26 mouse cellular contexts compared by ENCODE assay signal in the genomic region with DNA sequence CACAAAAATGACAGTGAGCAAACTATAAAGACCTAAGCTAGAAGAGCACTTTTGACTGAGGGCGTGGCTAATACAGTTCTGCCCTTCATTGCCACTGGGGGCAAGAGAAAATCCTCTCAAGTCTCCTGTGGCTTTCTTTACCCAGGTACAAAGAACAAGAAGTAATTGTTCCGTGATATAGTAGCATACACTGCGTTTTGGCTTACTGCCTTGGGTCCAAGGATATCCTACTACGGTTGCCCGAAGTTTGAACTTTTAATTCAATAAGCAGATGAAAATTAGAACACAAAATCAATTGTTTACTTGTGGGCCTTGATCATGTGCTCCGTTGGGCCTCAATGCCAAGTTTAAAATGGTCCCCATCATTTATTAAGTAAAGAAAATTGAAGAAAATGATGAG. TPM values are rescaled to one million over a fixed set of nuclear protein-coding genes. Genes with fewer than 3 reads are reported as not detected.
A peak's percentile ranks its signal among the peaks of the same experiment; 100 is the strongest.
DNase-seq lines count a peak whose midpoint lies in the region; ATAC-seq and TF ChIP-seq lines count a peak whose summit lies in the region.
"Had no signal": no experiment of that assay in that cellular context is flagged by ENCODE, and none has a peak within 500 bp of the region (broad histone marks: within the 10 kb centered on the region; RNA-seq: fewer than 3 reads in every experiment).

No protein-coding gene starts in this region.

- H3K9ac ChIP-seq in liver, postnatal 0 days (replicated peaks), result no peak overlapping the region
- H3K9ac ChIP-seq in liver, embryonic 11.5 days (ENCODE audit: low read depth, low read length), result no peak overlapping the region
- H3K9ac ChIP-seq: embryonic facial prominence, embryonic 13.5 days; embryonic facial prominence, embryonic 15.5 days; forebrain, embryonic 12.5 days had no signal

- H3K27ac ChIP-seq in heart, embryonic 10.5 days, result no peak overlapping the region
- 0 out of 2 replicates have a peak overlapping the region, but pooled peaks have one; percentile 55 for H3K27ac ChIP-seq in liver, postnatal 0 days (ENCODE audit: low read depth)
- no peak overlapping the region for H3K27ac ChIP-seq in liver, embryonic 11.5 days (ENCODE audit: low read depth, low read length)
- H3K27ac ChIP-seq in brown adipose tissue, adult 24 weeks (replicated peaks; ENCODE audit: low read depth, low read length), result peak overlapping the region; percentile 74
- H3K27ac ChIP-seq: embryonic facial prominence, embryonic 13.5 days; embryonic facial prominence, embryonic 15.5 days; forebrain, embryonic 10.5 days; forebrain, embryonic 12.5 days had no signal

- no peak for ATAC-seq in liver, postnatal 0 days
- ATAC-seq in liver, embryonic 11.5 days (replicated peaks; ENCODE audit: low FRiP score), result no peak
- ATAC-seq: activated CD4-positive, CD25-positive, alpha-beta regulatory T cell, adult 4 months; forebrain, embryonic 14.5 days; forebrain, embryonic 16.5 days had no signal

- no peak overlapping the region for H3K4me3 ChIP-seq in heart, embryonic 10.5 days
- H3K4me3 ChIP-seq in liver, postnatal 0 days (ENCODE audit: low read depth, low read length), result no peak overlapping the region
- no peak overlapping the region for H3K4me3 ChIP-seq in liver, embryonic 11.5 days (ENCODE audit: low read depth, low read length)
- H3K4me3 ChIP-seq in brown adipose tissue, adult 24 weeks (ENCODE audit: insufficient read depth, low read depth, low read length), result peak overlapping the region; percentile 14; the same call in 1 of the 2 replicates
- H3K4me3 ChIP-seq: embryonic facial prominence, embryonic 13.5 days; embryonic facial prominence, embryonic 15.5 days; erythroblast, embryonic 14.5 days; forebrain, embryonic 10.5 days; forebrain, embryonic 12.5 days had no signal

- DNase-seq in heart, adult 11 months, result peak; percentile 90
- DNase-seq in heart, embryonic 10.5 days (ENCODE audit: low spot score), result no peak
- peak; percentile 52 for DNase-seq in heart, adult 8-10 months (ENCODE audit: low spot score)
- DNase-seq in heart, postnatal 10 days, result no peak
- no peak for DNase-seq in liver, postnatal 0 days
- no peak for DNase-seq in liver, embryonic 11.5 days (ENCODE audit: low spot score)
- DNase-seq in kidney, adult 9 months, result no peak
- DNase-seq: adrenal gland, adult 8-10 months; adrenal gland, postnatal 14 days; adrenal gland, postnatal 36 days; cerebellum, adult 11 months; cerebellum, adult 18-20 months; cerebellum, adult 8-10 months; cerebellum, adult 9-11 months; cerebellum, postnatal 14 days; cerebellum, postnatal 36 days; embryo, embryonic 11 days had no signal

- intact Hi-C loops in heart, postnatal 10 days (cut with DNase I), result no loop called here

- no peak for TF ChIP-seq EP300 in liver, postnatal 0 days (IDR thresholded peaks at IDR 0.05; ENCODE audit: low read depth)

- H3K9me3 ChIP-seq in heart, embryonic 10.5 days, result no peaks in the 10 kb centered on the region
- H3K9me3 ChIP-seq in liver, postnatal 0 days (ENCODE audit: low read length), result no peaks in the 10 kb centered on the region
- H3K9me3 ChIP-seq in liver, embryonic 11.5 days (ENCODE audit: control insufficient read depth, low read length), result no peaks in the 10 kb centered on the region
- H3K9me3 ChIP-seq: embryonic facial prominence, embryonic 13.5 days; embryonic facial prominence, embryonic 15.5 days; forebrain, embryonic 10.5 days; forebrain, embryonic 12.5 days had no signal

- H3K4me1 ChIP-seq in heart, embryonic 10.5 days, result 0 out of 2 replicates have a peak, but pooled peaks cover 2% of the 10 kb centered on the region
- peaks cover 13% of the 10 kb centered on the region for H3K4me1 ChIP-seq in liver, postnatal 0 days (ENCODE audit: insufficient read depth)
- 0 out of 2 replicates have a peak, but pooled peaks cover 3% of the 10 kb centered on the region for H3K4me1 ChIP-seq in liver, embryonic 11.5 days (replicated peaks; ENCODE audit: control insufficient read depth, insufficient read depth, low read length)
- H3K4me1 ChIP-seq in brown adipose tissue, adult 24 weeks (ENCODE audit: control insufficient read depth, insufficient read depth, insufficient read length, low read length), result peaks cover 13% of the 10 kb centered on the region

- WGBS in heart, embryonic 10.5 days, result 91% methylated on average over 6 of the region's 6 CpGs
- 79% methylated on average over 6 of the region's 6 CpGs for WGBS in liver, postnatal 0 days (ENCODE audit: insufficient replicate concordance)
- WGBS in liver, embryonic 11.5 days, result 87% methylated on average over 6 of the region's 6 CpGs

- TF ChIP-seq CTCF in liver, postnatal 0 days (IDR thresholded peaks at IDR 0.05; ENCODE audit: low read depth), result no peak

- peak overlapping the region; percentile 33; the same call in 1 of the 2 replicates for H3K4me2 ChIP-seq in liver, postnatal 0 days (ENCODE audit: low read depth, low read length)
- no peak overlapping the region for H3K4me2 ChIP-seq in liver, embryonic 11.5 days
- H3K4me2 ChIP-seq: embryonic facial prominence, embryonic 13.5 days; embryonic facial prominence, embryonic 15.5 days; forebrain, embryonic 12.5 days had no signal

- no peaks in the 10 kb centered on the region; the same call in 1 of the 2 replicates for H3K36me3 ChIP-seq in heart, embryonic 10.5 days
- H3K36me3 ChIP-seq in liver, postnatal 0 days (replicated peaks; ENCODE audit: insufficient read depth, low read length), result peaks cover 6% of the 10 kb centered on the region; the same call in 1 of the 2 replicates
- H3K36me3 ChIP-seq in liver, embryonic 11.5 days (ENCODE audit: control insufficient read depth, insufficient read depth, low read length), result no peaks in the 10 kb centered on the region
- H3K36me3 ChIP-seq: embryonic facial prominence, embryonic 13.5 days; embryonic facial prominence, embryonic 15.5 days; forebrain, embryonic 12.5 days had no signal

- H3K27me3 ChIP-seq in heart, embryonic 10.5 days (ENCODE audit: insufficient read depth, poor library complexity, severe bottlenecking), result no peaks in the 10 kb centered on the region
- H3K27me3 ChIP-seq in liver, postnatal 0 days (ENCODE audit: insufficient read depth, low read length), result no peaks in the 10 kb centered on the region
- no peaks in the 10 kb centered on the region for H3K27me3 ChIP-seq in liver, embryonic 11.5 days (replicated peaks; ENCODE audit: control insufficient read depth, insufficient read depth, low read length)
- H3K27me3 ChIP-seq: embryonic facial prominence, embryonic 13.5 days; embryonic facial prominence, embryonic 15.5 days had no signal

RNA-seq across cellular contexts. Expression of a gene that starts 3.0 kb away (rescaled TPM):
- polyA plus RNA-seq in heart, embryonic 10.5 days (2016; fragmentation: Nextera tagmentation; extraction: Ambion mirVana), result 7.0 and 7.2 TPM in 2 replicates
- total RNA-seq in heart, adult 8-10 months (2022), result 10 to 100 TPM; 10.3 to 17.0 (median 12.6) TPM
- total RNA-seq in heart, postnatal 10 days (2021), result 10 to 100 TPM; 13.2 to 13.5 TPM
- polyA plus RNA-seq in liver, postnatal 0 days (2015; fragmentation: Nextera tagmentation; extraction: Ambion mirVana), result 5.2 and 6.9 TPM in 2 replicates
- 5.5 and 5.9 TPM in 2 replicates for polyA plus RNA-seq in liver, embryonic 11.5 days (2014; fragmentation: Nextera tagmentation; extraction: Ambion mirVana)
- polyA plus RNA-seq in brown adipose tissue, adult 24 weeks (2012; ENCODE audit: insufficient read depth, insufficient read length, missing spikeins), result 9.7 and 11.6 TPM in 2 replicates

Comparison
In these comparisons a context has a peak if more than half of its experiments do, and no peak if none do; other contexts are left out.
1. DNase-seq: peak in heart, adult 11 months (single experiment) and heart, adult 8-10 months (single experiment); none in heart, embryonic 10.5 days (single experiment), heart, postnatal 10 days (0 of 2), liver, postnatal 0 days (single experiment), liver, embryonic 11.5 days (single experiment) and kidney, adult 9 months (single experiment).
2. H3K27ac ChIP-seq: peak in liver, postnatal 0 days (single experiment) and brown adipose tissue, adult 24 weeks (single experiment); none in heart, embryonic 10.5 days (single experiment) and liver, embryonic 11.5 days (single experiment).